Mouse (Mus musculus): Measurements from ENCODE around the gene Hdgf. TPM values are rescaled to one million over a fixed set of nuclear protein-coding genes. Genes with fewer than 3 reads are reported as not detected.

Gene Hdgf
- total RNA-seq, 2 experiments from 2014 or later, result 150 to 153 TPM

DNA sequence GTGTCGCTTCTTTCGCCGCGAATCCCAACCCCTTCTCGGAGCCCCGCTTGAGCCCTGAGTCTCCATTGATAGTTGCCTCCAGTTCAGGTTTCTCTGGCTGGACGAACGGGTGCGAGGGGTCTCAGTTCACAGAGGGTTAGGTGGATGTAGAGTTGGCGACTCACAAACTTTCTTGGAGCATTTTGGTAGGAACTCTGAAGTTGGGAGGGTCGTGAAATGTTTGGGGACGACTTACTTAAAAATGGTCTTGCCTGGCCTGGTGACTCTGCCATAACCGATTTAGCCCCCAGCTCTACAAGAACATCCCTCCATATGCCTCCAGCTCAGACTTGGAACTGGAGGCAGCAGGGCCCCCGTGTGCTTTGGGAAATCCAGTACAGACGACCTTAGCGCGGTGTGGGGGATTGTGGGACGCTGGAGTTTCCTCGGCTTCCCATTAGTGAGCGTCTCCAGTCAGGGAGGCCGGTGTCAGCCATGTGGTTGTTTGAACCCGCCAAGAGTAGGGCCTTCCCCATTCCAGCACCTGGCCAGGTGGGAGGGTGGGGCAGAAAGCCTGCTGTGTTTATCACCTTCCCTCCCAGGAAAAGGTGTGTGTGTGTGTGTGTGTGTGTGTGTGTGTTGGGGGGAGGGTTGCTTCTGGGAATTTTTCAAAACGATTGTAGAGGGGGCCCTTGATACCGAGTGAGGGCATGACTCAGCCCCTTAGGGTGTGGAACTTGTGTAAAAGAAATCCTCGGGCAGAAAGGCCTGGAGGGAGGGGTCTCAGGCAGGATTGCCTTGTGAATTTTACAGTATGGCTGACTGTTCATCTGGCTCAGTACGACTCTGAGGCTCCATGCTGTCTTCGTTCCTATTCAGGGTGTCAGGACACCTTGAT, 1.1 kb downstream of the Hdgf start:
- peak in 1 of 2 experiments; percentile 34 for DNase-seq (ENCODE audit: low spot score in 2 of 2)
- intact Hi-C loops (cut with DNase I), result loop anchor here (1.0 kb wide), 2 partner anchors 22 to 23 kb away; partner anchors contain the start of genes Isg20l2, Prcc and Rrnad1

GRCm38 (mm10) chr3:87907906-87908305, 1.8 kb downstream of the Hdgf start:
- intact Hi-C loops (cut with DNase I), result no loop called here
- no peak for DNase-seq (ENCODE audit: low spot score in 2 of 2)

GRCm38 (mm10) chr3:87909381-87909780, 3.3 kb downstream of the Hdgf start:
- DNase-seq (ENCODE audit: low spot score in 2 of 2), result no peak
- intact Hi-C loops (cut with DNase I), result no loop called here

GRCm38 (mm10) chr3:87909874-87910273, 3.8 kb downstream of the Hdgf start:
- intact Hi-C loops (cut with DNase I), result no loop called here
- DNase-seq (ENCODE audit: low spot score in 2 of 2), result no peak

DNA sequence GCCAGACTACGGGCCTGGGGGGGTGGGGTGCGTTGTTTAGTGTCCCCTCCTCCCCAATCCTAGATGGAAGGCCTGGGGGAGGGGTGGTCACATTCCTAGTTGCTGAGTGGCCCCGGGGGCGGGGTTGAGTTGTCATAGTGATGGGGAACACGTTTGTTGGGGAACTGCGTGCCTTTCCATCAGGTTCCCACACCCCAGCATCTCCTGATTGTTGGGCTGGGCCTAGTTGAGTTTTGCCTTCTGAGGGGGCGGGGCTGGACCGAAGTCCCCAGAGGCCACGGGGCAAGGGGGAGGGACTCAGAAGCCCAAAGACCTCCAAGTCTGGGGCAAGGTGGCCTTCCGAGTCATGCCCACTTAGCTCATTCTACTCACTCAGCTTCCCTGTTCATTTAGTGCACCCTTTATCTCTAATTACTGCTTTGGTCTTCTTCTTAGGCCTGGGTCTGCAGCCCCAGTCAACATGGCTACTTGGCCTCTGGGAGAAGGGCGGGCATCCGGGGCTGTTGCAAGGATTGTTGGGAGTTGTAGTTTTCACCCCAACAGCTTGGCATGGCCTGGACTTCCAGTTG, 4.5 kb downstream of the Hdgf start:
- intact Hi-C loops (cut with DNase I), result no loop called here
- DNase-seq (ENCODE audit: low spot score in 2 of 2), result peak in 1 of 2 experiments; percentile 32

DNA sequence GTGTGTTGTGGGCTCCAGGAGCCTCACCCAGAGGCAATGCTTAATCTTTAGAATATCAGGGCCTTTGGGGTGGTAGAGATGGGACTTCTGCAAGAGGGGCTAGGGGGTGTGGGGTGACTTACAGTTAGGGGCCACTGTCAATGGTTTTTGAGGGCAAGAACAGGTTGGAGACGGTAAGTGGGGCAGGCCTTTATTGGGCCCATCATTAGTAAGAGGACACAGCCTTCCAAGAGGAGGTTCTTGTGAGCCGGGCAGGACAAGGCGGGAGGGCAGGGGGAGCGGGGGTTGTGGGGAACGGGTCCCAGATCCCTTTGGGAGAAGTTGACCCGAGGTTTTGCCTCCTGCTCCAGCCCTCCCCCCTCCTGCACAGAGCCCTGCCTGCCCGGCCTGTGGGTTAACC, 7.4 kb downstream of the Hdgf start:
- no peak for DNase-seq (ENCODE audit: low spot score in 2 of 2)
- intact Hi-C loops (cut with DNase I), result no loop called here

DNA sequence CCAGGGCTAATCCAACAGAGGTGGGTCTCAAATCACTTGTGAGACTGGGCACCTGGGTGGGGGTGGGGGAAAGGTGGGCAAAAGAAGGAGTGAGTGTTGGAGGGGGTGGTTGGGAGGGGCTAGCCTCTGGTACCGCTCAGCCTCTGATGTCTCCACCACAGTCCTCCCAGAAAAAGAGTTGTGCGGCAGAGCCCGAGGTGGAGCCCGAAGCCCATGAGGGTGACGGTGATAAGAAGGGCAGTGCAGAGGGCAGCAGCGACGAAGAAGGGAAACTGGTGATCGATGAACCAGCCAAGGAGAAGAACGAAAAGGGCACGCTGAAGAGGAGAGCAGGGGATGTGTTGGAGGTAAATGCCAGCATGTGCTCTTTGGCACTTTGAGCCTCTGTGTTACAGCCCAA, 7.8 kb downstream of the Hdgf start:
- intact Hi-C loops (cut with DNase I), result no loop called here
- no peak for DNase-seq (ENCODE audit: low spot score in 2 of 2)

- DNase-seq (ENCODE audit: low spot score in 2 of 2), result no peak
- intact Hi-C loops (cut with DNase I), result no loop called here
Measured at GRCm38 (mm10) chr3:87916990-87917389, 10.9 kb downstream of the Hdgf start.

GRCm38 (mm10) chr3:87918551-87918950, 12.4 kb downstream of the Hdgf start:
- intact Hi-C loops (cut with DNase I), result no loop called here
- no peak for DNase-seq (ENCODE audit: low spot score in 2 of 2)

DNA sequence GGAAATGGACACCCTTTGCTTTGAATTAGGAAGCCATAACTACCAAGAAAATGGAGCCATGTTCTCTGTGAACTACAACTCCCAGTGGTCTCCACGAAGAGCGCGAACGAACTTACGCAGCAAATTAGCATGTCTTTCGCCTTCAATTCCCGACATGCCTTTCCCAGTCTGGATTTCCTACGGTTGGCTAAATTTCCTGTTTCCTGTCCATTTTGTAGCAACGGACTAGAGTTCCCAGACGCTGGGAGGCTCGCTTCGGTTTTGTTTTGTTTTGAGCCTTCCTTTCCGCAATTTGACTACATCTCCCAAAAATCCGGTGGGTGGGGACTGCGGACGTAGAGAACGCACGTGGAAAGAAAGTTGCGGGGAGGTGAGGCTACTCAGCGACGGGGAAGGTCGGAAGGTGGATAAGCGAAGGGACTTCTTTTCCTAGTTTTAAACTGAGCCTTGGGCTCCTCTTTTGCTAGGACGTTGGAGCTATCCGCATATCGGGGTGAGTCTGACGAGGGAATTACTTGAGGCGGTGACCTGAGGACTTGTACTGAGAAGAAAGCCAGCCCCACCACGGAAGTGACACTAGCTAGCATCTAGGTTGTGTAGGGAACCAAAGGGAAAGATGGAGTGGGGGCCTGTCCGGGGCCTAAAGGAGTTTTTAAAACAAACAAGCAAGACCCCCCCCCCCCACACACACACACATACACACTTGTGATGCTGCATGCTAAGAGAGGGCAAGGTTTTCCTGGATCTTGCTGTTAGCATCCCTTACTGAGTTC, 13.4 kb downstream of the Hdgf start, which contains the start of gene Mrpl24:
Gene Mrpl24 (plus strand): TSS at position 171 of the 773 bp plus-strand sequence.
- intact Hi-C loops (cut with DNase I), result loop anchor here (1.0 kb wide), 2 partner anchors 11 to 34 kb away; partner anchors contain the start of genes Isg20l2, Prcc and Rrnad1
- DNase-seq (ENCODE audit: low spot score in 2 of 2), result peak; percentile 83 to 86

DNA sequence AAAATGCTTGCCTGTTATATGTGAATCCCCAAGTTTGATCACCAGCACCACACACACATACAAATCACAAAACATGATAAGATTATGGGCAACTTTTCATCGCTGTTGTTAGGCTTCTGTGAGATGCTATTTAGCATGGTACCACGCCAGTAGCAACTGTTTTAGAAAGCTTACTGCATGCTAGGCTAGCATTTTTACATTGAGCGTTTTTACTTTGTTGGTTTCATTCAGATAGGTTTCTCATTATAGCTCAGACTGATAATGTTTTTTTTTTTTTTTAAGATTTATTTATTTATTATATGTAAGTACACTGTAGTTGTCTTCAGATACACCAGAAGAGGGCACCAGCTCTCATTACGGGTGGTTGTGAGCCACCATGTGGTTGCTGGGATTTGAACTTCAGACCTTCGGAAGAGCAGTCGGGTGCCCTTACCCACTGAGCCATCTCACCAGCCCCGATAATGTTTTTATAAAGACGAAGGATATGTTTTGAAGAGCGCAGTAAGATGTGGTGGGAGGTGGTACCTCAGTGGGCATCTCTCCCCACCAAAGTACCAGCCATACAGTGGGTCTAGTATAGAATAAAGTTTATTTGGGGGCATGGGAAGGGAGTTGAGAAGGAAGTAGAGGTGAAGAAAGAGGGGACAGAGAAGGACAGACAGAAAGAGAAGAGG, 14.3 kb downstream of the Hdgf start:
- no peak for DNase-seq (ENCODE audit: low spot score in 2 of 2)
- intact Hi-C loops (cut with DNase I), result no loop called here

DNA sequence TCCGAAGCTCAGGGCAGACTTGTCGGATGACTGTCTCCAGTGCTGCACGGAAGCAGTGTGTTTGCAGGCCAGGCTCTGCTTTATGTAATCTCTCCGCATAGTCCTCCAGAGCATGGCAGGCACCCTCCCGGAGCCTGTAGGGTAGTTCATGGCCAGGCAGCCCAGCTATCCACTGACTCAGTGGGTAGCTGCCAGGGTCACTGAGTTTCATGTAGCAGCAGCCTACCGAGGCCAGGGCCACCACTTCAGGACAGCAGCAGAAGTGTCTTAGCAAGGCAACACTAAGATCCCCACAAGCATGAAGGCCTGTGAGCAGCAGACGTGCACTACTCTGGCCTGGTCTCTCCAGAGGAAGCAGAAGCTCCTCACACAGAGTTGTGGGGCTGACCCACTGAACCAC, 18.9 kb downstream of the Hdgf start:
- DNase-seq (ENCODE audit: low spot score in 2 of 2), result no peak
- intact Hi-C loops (cut with DNase I), result no loop called here

DNA sequence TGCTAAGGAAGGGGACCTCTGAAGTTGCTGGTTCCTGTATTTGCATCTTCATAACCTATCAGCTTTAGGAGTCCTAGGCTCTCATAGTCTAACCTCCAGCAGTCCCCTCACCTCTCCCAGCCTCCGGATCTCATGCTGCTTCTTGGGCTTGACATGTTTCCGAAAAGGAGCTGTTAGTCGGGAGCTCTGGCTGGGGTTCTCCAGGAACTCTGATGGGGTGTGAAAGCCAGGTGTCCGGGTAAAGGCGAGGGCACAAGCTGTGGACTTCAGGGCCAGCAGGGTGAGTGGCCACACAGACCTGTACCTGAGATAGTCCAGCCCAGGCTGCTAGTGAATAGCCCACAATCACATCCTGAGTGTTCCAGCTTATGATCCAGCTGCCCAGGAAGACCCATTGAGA, 21.3 kb downstream of the Hdgf start:
- intact Hi-C loops (cut with DNase I), result no loop called here
- DNase-seq (ENCODE audit: low spot score in 2 of 2), result no peak

GRCm38 (mm10) chr3:87929341-87930077, 23.4 kb downstream of the Hdgf start:
- intact Hi-C loops (cut with DNase I), result loop anchor here (1.0 kb wide), 3 partner anchors 10 to 44 kb away; partner anchors contain the start of genes Hdgf, Mrpl24 and Prcc
- DNase-seq (ENCODE audit: low spot score in 2 of 2), result no peak

GRCm38 (mm10) chr3:87930078-87930795, 24.1 kb downstream of the Hdgf start, which contains the start of the genes Isg20l2 and Rrnad1:
TSS of gene Isg20l2 (plus strand) at chr3:87930314.
TSS of gene Rrnad1 (minus strand) at chr3:87930717.
- DNase-seq (ENCODE audit: low spot score in 2 of 2), result peak; percentile 99
- intact Hi-C loops (cut with DNase I), result loop anchor here (1.0 kb wide), 3 partner anchors 11 to 45 kb away; partner anchors contain the start of genes Hdgf, Mrpl24 and Prcc

DNA sequence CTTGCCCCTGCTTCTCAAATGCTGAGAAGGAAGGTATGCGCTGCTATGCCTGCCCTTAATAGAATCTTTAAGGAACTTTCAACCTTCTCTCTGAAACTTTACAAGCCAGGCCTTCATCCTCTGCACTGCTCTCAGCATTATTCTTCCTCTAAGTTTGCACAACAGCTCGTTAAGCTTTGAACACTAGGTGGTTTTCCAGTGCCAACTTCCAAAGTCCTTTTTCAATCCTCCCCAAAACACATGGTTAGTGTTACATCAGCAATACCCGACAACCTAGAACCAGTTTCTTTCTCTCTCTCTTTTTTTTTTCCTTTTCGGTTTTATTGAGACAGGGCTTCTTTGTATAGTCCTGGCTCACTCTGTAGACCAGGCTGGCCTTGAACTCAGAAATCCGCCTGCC, 27.9 kb downstream of the Hdgf start:
- intact Hi-C loops (cut with DNase I), result loop anchor here (2.0 kb wide), 2 partner anchors 27 to 139 kb away; no protein-coding TSS in a partner anchor
- DNase-seq (ENCODE audit: low spot score in 2 of 2), result no peak

DNA sequence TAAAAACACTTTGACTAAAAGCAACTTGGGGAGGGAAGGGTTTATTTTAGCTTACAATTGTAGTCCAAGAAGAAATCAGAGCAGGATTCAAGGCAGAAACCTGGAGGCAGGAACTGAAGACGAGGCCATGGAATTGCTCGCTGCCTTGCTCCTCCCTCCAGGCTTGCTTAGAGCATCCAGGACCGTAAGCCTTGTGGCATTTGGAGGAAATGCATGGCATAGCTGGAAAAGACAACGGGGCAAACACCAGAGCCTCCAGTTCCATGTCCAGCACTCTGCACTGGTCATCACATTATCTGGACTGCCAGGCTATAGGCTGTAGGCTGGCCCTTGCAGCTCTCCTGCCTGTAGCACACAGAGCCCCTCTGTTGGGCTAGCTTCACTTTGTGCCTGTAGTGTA, 28.4 kb downstream of the Hdgf start:
- intact Hi-C loops (cut with DNase I), result loop anchor here (2.0 kb wide), 2 partner anchors 26 to 138 kb away; no protein-coding TSS in a partner anchor
- DNase-seq (ENCODE audit: low spot score in 2 of 2), result no peak

- intact Hi-C loops (cut with DNase I), result loop anchor here (1.0 to 2.0 kb wide), 3 partner anchors 26 to 138 kb away; no protein-coding TSS in a partner anchor
- no peak for DNase-seq (ENCODE audit: low spot score in 2 of 2)
Measured at GRCm38 (mm10) chr3:87935201-87935600, 29.1 kb downstream of the Hdgf start.

Data from left cerebral cortex, postnatal 36 days (tissue).